ENCODE assay signal across 28 mouse cellular contexts in the genomic region with DNA sequence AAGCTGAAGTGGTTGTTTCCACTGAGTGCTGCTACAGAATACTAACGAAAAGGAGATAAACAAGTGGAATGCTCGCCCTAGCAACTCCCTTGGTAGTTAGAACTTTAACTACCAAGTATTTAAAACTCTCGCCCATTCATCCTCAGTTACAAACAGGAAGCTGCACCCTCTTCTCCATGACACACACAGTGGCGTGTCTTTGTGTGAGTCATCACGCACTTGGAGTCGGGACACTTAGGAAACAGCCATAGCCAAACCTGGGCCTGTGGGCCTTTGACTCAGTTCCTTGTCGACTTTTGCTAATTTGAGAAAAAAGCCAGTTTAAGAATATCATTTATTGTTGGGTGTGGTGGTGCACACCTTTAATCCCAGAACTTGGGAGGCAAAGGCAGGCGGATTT.
DNase-seq lines count a peak whose midpoint lies in the region; ATAC-seq and TF ChIP-seq lines count a peak whose summit lies in the region.
"Had no signal": no experiment of that assay in that cellular context is flagged by ENCODE, and none has a peak within 500 bp of the region (broad histone marks: within the 10 kb centered on the region; RNA-seq: fewer than 3 reads in every experiment).

No protein-coding gene starts in this region.

- no peak overlapping the region for H3K27ac ChIP-seq in midbrain, embryonic 11.5 days (ENCODE audit: low read depth, low read length)
- H3K27ac ChIP-seq in midbrain, postnatal 0 days (ENCODE audit: low read depth, low read length): no peak overlapping the region
- H3K27ac ChIP-seq in intestine, embryonic 16.5 days (ENCODE audit: low read length): no peak overlapping the region
- H3K27ac ChIP-seq: embryonic facial prominence, embryonic 10.5 days; embryonic facial prominence, embryonic 13.5 days; forebrain, embryonic 12.5 days; forebrain, embryonic 15.5 days; heart, adult 2 months; heart, embryonic 10.5 days; hindbrain, embryonic 13.5 days; intestine, embryonic 15.5 days had no signal

- no peaks in the 10 kb centered on the region for H3K4me1 ChIP-seq in midbrain, embryonic 11.5 days (ENCODE audit: control insufficient read depth, insufficient read depth, low read length)
- H3K4me1 ChIP-seq in midbrain, postnatal 0 days (ENCODE audit: insufficient read depth, low read length): no peaks in the 10 kb centered on the region
- H3K4me1 ChIP-seq in intestine, embryonic 16.5 days (ENCODE audit: control insufficient read depth, insufficient read depth, low read length): no peaks in the 10 kb centered on the region
- H3K4me1 ChIP-seq: embryonic facial prominence, embryonic 10.5 days; embryonic facial prominence, embryonic 13.5 days; forebrain, embryonic 12.5 days; forebrain, embryonic 15.5 days; heart, embryonic 10.5 days; hindbrain, embryonic 13.5 days; intestine, embryonic 15.5 days had no signal

- peak; percentile 59 for DNase-seq in midbrain, embryonic 11.5 days (ENCODE audit: low spot score, missing footprints)
- no peak for DNase-seq in midbrain, postnatal 0 days (ENCODE audit: low spot score)
- peak; percentile 67 for DNase-seq in R1 (ENCODE audit: low read depth, low spot score)
- no peak for DNase-seq in adrenal gland, adult 18-20 months (ENCODE audit: low spot score in 2 of 2)
- DNase-seq in cerebellum, postnatal 14 days: no peak
- DNase-seq: adrenal gland, postnatal 10 days; adrenal gland, postnatal 36 days; B cell, adult 2 months; cerebellum, adult 2 months; cerebellum, adult 9-11 months; cerebellum, postnatal 36 days; embryo, embryonic 11 days; gastrocnemius, postnatal 25 days; heart, adult 2 months; kidney, adult 18-20 months had no signal

- H3K9ac ChIP-seq in midbrain, embryonic 11.5 days (ENCODE audit: low read length): no peak overlapping the region
- no peak overlapping the region for H3K9ac ChIP-seq in midbrain, postnatal 0 days (replicated peaks; ENCODE audit: low read length, poor library complexity, severe bottlenecking)
- H3K9ac ChIP-seq in intestine, embryonic 16.5 days (ENCODE audit: low read depth, low read length): no peak overlapping the region
- H3K9ac ChIP-seq: embryonic facial prominence, embryonic 13.5 days; forebrain, embryonic 12.5 days; forebrain, embryonic 15.5 days; hindbrain, embryonic 13.5 days; intestine, embryonic 15.5 days had no signal

- H3K27me3 ChIP-seq in midbrain, embryonic 11.5 days (ENCODE audit: control insufficient read depth, insufficient read depth, low read length): no peaks in the 10 kb centered on the region
- H3K27me3 ChIP-seq in midbrain, postnatal 0 days (ENCODE audit: insufficient read depth, low read length): no peaks in the 10 kb centered on the region
- no peaks in the 10 kb centered on the region for H3K27me3 ChIP-seq in C2C12 (ENCODE audit: control insufficient read depth, insufficient read depth, insufficient read length)
- no peaks in the 10 kb centered on the region for H3K27me3 ChIP-seq in intestine, embryonic 16.5 days (replicated peaks; ENCODE audit: control insufficient read depth, insufficient read depth, low read length)
- H3K27me3 ChIP-seq: embryonic facial prominence, embryonic 13.5 days; forebrain, embryonic 12.5 days; forebrain, embryonic 15.5 days; hindbrain, embryonic 13.5 days; intestine, embryonic 15.5 days had no signal

- H3K9me3 ChIP-seq in midbrain, embryonic 11.5 days (ENCODE audit: control insufficient read depth, low read length): no peaks in the 10 kb centered on the region
- H3K9me3 ChIP-seq in midbrain, postnatal 0 days (ENCODE audit: low read length): no peaks in the 10 kb centered on the region
- no peaks in the 10 kb centered on the region for H3K9me3 ChIP-seq in intestine, embryonic 16.5 days (ENCODE audit: control insufficient read depth, low read length)
- H3K9me3 ChIP-seq: embryonic facial prominence, embryonic 10.5 days; embryonic facial prominence, embryonic 13.5 days; forebrain, embryonic 12.5 days; forebrain, embryonic 15.5 days; heart, embryonic 10.5 days; hindbrain, embryonic 13.5 days; intestine, embryonic 15.5 days had no signal

- no peaks in the 10 kb centered on the region for H3K79me2 ChIP-seq in C2C12 (ENCODE audit: control insufficient read depth, insufficient read depth)

- TF ChIP-seq CTCF in midbrain, postnatal 0 days (IDR thresholded peaks at IDR 0.05): no peak
- TF ChIP-seq CTCF in C2C12 (IDR thresholded peaks at IDR 0.05; ENCODE audit: control insufficient read depth, insufficient read depth, insufficient read length): no peak

- no peaks in the 10 kb centered on the region for H3K79me3 ChIP-seq in C2C12 (ENCODE audit: low read depth)

- no peak overlapping the region for H3ac ChIP-seq in C2C12 (ENCODE audit: control insufficient read depth, insufficient read length, low read depth)

- H3K4me2 ChIP-seq in midbrain, embryonic 11.5 days: no peak overlapping the region
- no peak overlapping the region for H3K4me2 ChIP-seq in midbrain, postnatal 0 days (ENCODE audit: low read depth, low read length, poor library complexity, severe bottlenecking)
- H3K4me2 ChIP-seq in intestine, embryonic 16.5 days (ENCODE audit: low read depth, low read length): no peak overlapping the region
- H3K4me2 ChIP-seq: embryonic facial prominence, embryonic 13.5 days; forebrain, embryonic 12.5 days; forebrain, embryonic 15.5 days; hindbrain, embryonic 13.5 days; intestine, embryonic 15.5 days had no signal

- H3K36me3 ChIP-seq in midbrain, embryonic 11.5 days (ENCODE audit: control insufficient read depth, insufficient read depth, low read length): no peaks in the 10 kb centered on the region
- 0 out of 2 replicates have a peak, but pooled peaks cover 3% of the 10 kb centered on the region for H3K36me3 ChIP-seq in midbrain, postnatal 0 days (ENCODE audit: insufficient read depth, low read length)
- no peaks in the 10 kb centered on the region for H3K36me3 ChIP-seq in C2C12 (ENCODE audit: control insufficient read depth, insufficient read depth)
- no peaks in the 10 kb centered on the region for H3K36me3 ChIP-seq in intestine, embryonic 16.5 days (ENCODE audit: control insufficient read depth, insufficient read depth, low read length)
- H3K36me3 ChIP-seq: embryonic facial prominence, embryonic 10.5 days; embryonic facial prominence, embryonic 13.5 days; forebrain, embryonic 12.5 days; forebrain, embryonic 15.5 days; heart, embryonic 10.5 days; hindbrain, embryonic 13.5 days; intestine, embryonic 15.5 days had no signal

- ATAC-seq in midbrain, embryonic 11.5 days (ENCODE audit: low FRiP score): no peak
- ATAC-seq in midbrain, postnatal 0 days (ENCODE audit: low FRiP score): no peak
- no peak for ATAC-seq in intestine, embryonic 16.5 days
- ATAC-seq: activated CD4-positive, CD25-positive, alpha-beta regulatory T cell, adult 4 months; CD4-positive, CD25-positive, alpha-beta regulatory T cell, adult 4 months; forebrain, embryonic 15.5 days; hindbrain, embryonic 16.5 days; intestine, embryonic 15.5 days had no signal

- 91% methylated on average over 8 of the region's 8 CpGs for WGBS in midbrain, embryonic 11.5 days
- 93% methylated on average over 8 of the region's 8 CpGs for WGBS in midbrain, postnatal 0 days
- 86% methylated on average over 8 of the region's 8 CpGs for WGBS in intestine, embryonic 16.5 days

- no peak overlapping the region for H3K4me3 ChIP-seq in midbrain, embryonic 11.5 days (ENCODE audit: low read depth, low read length)
- H3K4me3 ChIP-seq in midbrain, postnatal 0 days (ENCODE audit: low read depth, low read length): no peak overlapping the region
- H3K4me3 ChIP-seq in C2C12 (ENCODE audit: insufficient read depth, poor library complexity, severe bottlenecking): no peak overlapping the region
- no peak overlapping the region for H3K4me3 ChIP-seq in intestine, embryonic 16.5 days (ENCODE audit: low read length)
- H3K4me3 ChIP-seq: embryonic facial prominence, embryonic 10.5 days; embryonic facial prominence, embryonic 13.5 days; erythroblast, embryonic 14.5 days; forebrain, embryonic 12.5 days; forebrain, embryonic 15.5 days; heart, adult 2 months; heart, embryonic 10.5 days; hindbrain, embryonic 13.5 days; intestine, embryonic 15.5 days had no signal

TF ChIP-seq in C2C12, 6 proteins besides CTCF, POLR2A, EP300 and RAD21:
- TF ChIP-seq FOSL1 (IDR thresholded peaks at IDR 0.05; ENCODE audit: insufficient read depth, low read length, poor library complexity, severe bottlenecking): peak; percentile 7
- TF ChIP-seq MAX (IDR thresholded peaks at IDR 0.05): peak; percentile 59
- TF ChIP-seq USF1 (IDR thresholded peaks at IDR 0.05; ENCODE audit: low read depth): no peak

Comparison
In these comparisons a context has a peak if more than half of its experiments do, and no peak if none do; other contexts are left out.
1. DNase-seq: peak in midbrain, embryonic 11.5 days (single experiment) and R1 (single experiment); none in midbrain, postnatal 0 days (single experiment), adrenal gland, adult 18-20 months (0 of 2) and cerebellum, postnatal 14 days (0 of 2).